Mouse (Mus musculus) megakaryocyte-erythroid progenitor cell, adult 5 weeks (primary cell): ENCODE measurements around the gene Psmb6. TPM values are rescaled to one million over a fixed set of nuclear protein-coding genes. Genes with fewer than 3 reads are reported as not detected.

Source experiments
- polyA plus RNA-seq: library from polyadenylated mRNA; stranded (reverse); fragments of >175 nt; gene quantifications from 2 replicates; pipeline ENCODE4 v1.2.3, GENCODE M21; 2012

Psmb6 gene
- 185 and 211 TPM in 2 replicates for polyA plus RNA-seq

DNA sequence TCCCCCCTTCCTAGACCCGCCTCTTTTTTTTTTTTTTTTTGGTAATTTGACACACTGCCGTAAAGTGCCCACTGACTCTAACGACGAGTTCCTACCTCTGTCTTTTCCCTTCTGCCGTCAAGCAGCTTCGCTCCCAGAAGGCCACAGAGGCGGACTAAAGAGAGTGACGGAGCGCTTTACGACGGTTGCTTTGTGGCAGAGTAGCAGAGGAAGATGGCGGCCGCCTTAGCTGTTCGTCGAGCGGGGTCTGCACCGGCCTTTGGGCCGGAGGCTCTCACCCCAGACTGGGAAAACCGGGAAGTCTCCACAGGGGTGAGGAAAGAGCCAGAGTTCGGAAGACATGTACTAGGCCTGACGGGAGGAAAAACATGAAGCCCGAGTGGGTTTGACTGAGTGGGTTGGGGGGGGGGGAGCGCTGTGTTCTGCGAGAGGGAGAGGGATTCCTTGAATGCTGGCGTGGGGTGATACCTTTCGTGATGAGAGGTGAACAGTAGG, at the start of gene Psmb6:
TSS of gene Psmb6 (plus strand) at position 184 of the 495 bp plus-strand sequence.

DNA sequence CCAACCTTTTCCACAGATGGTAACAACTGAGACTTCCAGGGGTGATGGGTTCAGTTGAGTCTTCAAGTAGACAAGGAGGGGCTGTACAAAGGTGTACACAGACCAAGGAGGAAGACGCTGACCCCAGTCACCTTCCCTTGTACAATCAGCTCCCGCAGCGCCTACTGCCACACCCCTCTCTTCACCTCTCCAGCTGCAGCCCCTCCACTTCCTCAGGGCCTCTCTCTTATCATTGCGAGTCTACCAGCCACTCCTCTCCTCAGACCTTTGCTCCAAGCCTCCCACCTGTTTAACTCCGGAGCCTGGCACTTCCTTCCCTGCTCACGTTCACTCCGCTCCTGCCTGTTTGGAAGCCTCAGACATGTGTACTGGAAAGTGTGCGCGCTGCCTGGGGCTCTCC, 20.2 kb upstream of the Psmb6 start, which contains the start of gene Tm4sf5:
TSS of gene Tm4sf5 (plus strand) at position 275 of the 400 bp plus-strand sequence.

DNA sequence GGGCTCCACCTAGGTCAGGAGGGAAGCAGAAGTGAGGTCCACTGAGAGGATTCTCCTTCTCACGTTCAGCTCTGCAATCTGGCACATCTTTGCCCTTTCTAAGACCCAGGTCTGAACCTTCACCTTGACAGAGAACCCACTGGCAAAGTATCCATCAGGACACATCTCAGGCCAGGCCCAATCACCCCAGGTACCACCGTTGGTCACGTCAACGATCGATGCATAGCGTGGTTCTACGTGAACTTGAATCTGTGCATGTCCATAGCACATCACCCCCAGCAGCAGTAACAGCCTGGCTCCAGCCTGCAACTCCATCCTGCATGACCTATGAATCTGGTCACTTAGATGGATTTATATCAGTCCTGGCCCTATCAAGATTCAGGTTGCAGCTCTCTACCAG, 10.9 kb upstream of the Psmb6 start, which contains the start of gene Vmo1:
TSS of gene Vmo1 (minus strand) at position 329 of the 400 bp plus-strand sequence.

DNA sequence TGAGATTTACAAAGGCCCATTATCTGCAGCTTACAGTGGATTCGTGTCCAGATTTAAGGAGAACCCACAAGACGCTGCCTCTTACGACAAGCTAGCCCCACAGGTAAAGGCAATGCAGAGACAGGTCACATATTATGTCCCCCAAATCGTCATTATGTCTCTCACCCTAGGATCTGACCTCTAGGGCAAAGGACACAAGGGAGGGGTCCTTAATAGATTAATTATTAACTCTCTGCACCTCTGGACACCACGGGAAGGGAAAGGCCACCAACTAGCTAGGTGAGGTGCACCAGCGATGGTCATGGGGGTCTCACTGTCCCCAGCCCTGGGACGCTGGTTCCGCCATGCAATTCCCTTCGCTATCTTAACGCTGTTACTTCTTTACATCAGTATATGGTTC, 6.2 kb upstream of the Psmb6 start, which contains the start of gene Gltpd2:
TSS of gene Gltpd2 (plus strand) at position 274 of the 400 bp plus-strand sequence.

DNA sequence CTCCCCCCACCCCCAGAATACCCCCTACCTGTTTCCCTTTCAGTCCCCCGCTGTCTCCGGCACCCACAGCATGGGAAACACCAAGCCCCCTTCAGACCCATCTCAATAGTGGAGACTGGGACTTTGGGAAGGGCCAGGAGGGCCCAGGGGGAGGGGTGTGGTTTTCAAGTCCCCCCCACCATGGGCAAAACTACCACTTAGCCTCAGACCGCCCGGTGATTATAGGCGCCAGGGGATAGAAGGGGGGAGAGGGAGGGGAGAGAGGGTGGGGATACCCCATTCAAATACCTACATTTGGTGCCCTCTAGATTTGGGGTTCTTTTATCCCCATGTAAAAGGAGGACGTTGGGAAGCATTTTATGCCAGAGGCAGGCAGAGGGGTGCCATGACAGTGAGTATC, 7.7 kb downstream of the Psmb6 start, which contains the start of gene Gm40193:
TSS of gene Gm40193 (minus strand) at position 101 of the 400 bp plus-strand sequence.

DNA sequence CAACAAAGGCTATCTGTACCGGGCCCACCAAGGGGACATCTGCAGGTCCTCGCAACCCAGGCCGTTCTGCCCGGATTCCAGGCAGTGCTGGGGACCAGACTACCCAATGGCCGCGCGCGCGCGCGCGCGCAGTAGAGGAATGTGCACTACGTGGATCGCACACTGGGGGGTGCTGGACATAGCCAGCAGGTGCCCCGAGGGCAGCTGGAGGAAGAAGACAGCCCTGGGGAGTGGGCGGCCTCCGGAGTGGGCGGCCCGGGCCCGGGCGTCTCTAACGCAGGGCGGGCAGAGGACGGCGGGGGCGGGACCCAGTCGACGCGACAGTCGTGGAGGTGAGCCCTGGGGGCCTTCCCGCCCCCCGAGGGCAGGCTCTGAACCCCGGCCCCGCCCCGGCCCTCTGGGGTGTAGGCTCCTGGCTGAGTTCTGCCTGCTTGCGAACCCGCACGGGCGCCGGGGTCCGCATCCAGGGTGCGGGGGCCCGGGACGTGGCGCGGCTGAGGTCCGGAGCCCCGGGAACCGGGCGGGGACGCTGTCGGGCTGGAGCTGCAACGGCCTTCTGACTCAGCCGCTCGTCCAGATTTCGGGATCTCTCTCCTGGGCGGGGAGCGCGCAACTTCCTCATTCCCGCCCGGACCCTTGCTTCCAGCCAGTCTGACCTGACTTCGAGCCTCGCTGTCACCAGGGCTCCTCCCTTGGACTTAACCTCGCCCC, 14.9 kb downstream of the Psmb6 start, which contains the start of gene Pld2:
TSS of gene Pld2 (plus strand) at position 188 of the 711 bp plus-strand sequence.

DNA sequence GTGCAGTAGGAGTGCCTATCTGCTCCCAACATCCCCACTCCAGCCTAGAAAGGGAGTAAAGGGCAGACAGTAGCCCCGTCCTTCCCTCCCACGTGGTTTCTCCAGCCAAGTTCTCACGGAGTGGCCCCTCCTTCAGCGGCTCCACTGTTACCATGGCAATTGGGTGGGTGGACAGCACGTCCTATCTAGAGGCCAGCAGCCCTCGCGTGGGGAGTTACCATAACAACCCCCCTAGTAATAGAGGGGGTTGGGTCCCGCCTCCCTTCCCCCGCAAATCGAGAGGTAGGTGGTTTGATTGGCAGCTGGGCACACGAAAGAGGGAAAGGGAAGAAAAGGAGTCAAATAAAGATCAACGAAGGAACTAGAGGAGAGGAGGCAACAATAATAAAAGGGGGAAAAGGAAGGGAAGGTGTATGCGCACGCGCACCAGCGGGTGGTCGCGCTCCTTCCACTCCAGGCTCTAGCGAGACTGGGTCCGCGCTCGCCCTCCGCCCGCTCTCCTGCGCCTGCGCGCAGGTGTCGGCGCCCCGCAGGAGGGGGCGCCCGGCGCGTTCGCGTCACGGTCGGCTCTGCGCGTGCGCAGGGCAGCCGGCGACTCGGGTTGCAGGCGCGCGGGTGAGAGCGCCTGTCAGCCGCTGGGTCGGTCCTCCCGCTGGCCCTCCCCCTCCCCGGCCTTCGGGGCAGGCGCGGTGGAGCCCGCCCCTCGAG, 37.3 kb downstream of the Psmb6 start, which contains the start of gene Mink1:
TSS of gene Mink1 (plus strand) at position 595 of the 708 bp plus-strand sequence.

Other genes starting within 250 kb of the Psmb6 start
- 0.18 and 0.60 TPM in 2 replicates for gene Alox12e, start 202.7 kb upstream of the Psmb6 start, polyA plus RNA-seq
- gene Alox15, start 173.3 kb upstream of the Psmb6 start, polyA plus RNA-seq: 0.28 and 0.83 TPM in 2 replicates
- gene Pelp1, start 115.3 kb upstream of the Psmb6 start, polyA plus RNA-seq: 62.0 and 64.7 TPM in 2 replicates
- 349 and 402 TPM in 2 replicates for gene Arrb2, start 92.7 kb upstream of the Psmb6 start, polyA plus RNA-seq
- 24.9 and 28.5 TPM in 2 replicates for gene Med11, start 73.4 kb upstream of the Psmb6 start, polyA plus RNA-seq
- 0.09 and 0.15 TPM in 2 replicates for gene Zmynd15, start 65.9 kb upstream of the Psmb6 start, polyA plus RNA-seq
- 1.6 and 1.8 TPM in 2 replicates for gene Cxcl16, start 65.4 kb upstream of the Psmb6 start, polyA plus RNA-seq
- gene Tm4sf5, start 20.1 kb upstream of the Psmb6 start, polyA plus RNA-seq: 0.42 TPM in 1 of 2 replicates, not detected in the other
- gene Vmo1, start 10.8 kb upstream of the Psmb6 start, polyA plus RNA-seq: not detected in 2 replicates
- gene Gltpd2, start 6.2 kb upstream of the Psmb6 start, polyA plus RNA-seq: not detected in 2 replicates
- not detected in 2 replicates for gene Gm40193, start 7.6 kb downstream of the Psmb6 start, polyA plus RNA-seq
- 1.1 TPM in 2 replicates for gene Pld2, start 14.7 kb downstream of the Psmb6 start, polyA plus RNA-seq
- gene Mink1, start 37.5 kb downstream of the Psmb6 start, polyA plus RNA-seq: 117 and 179 TPM in 2 replicates
- gene 4930544D05Rik, start 90.5 kb downstream of the Psmb6 start, polyA plus RNA-seq: 0.17 TPM in 1 of 2 replicates, not detected in the other
- gene Chrne, start 93.8 kb downstream of the Psmb6 start, polyA plus RNA-seq: 1.0 and 1.2 TPM in 2 replicates
- gene Gp1ba, start 113.8 kb downstream of the Psmb6 start, polyA plus RNA-seq: 3.5 and 6.6 TPM in 2 replicates
- gene Rnf167, start 121.9 kb downstream of the Psmb6 start, polyA plus RNA-seq: 78.2 and 81.9 TPM in 2 replicates
- 60.3 and 74.3 TPM in 2 replicates for gene Slc25a11, start 122.1 kb downstream of the Psmb6 start, polyA plus RNA-seq
- gene Pfn1, start 129.3 kb downstream of the Psmb6 start, polyA plus RNA-seq: 3,087 and 3,292 TPM in 2 replicates
- gene Eno3, start 131.8 kb downstream of the Psmb6 start, polyA plus RNA-seq: 3.1 and 4.0 TPM in 2 replicates
- 143 and 161 TPM in 2 replicates for gene Spag7, start 144.0 kb downstream of the Psmb6 start, polyA plus RNA-seq
- gene Camta2, start 162.7 kb downstream of the Psmb6 start, polyA plus RNA-seq: 24.6 and 31.2 TPM in 2 replicates
- not detected in 2 replicates for gene Inca1, start 174.8 kb downstream of the Psmb6 start, polyA plus RNA-seq
- gene Kif1c, start 175.2 kb downstream of the Psmb6 start, polyA plus RNA-seq: 18.0 and 20.3 TPM in 2 replicates
- gene Zfp3, start 238.8 kb downstream of the Psmb6 start, polyA plus RNA-seq: 1.4 and 1.6 TPM in 2 replicates